Mouse (Mus musculus): Measurements from ENCODE around the gene Chrm1. TPM values are rescaled to one million over a fixed set of nuclear protein-coding genes. Genes with fewer than 3 reads are reported as not detected.

The Chrm1 gene
- total and polyA plus RNA-seq, 3 experiments = under 0.01 to 0.01 TPM; not detected in 1

DNA sequence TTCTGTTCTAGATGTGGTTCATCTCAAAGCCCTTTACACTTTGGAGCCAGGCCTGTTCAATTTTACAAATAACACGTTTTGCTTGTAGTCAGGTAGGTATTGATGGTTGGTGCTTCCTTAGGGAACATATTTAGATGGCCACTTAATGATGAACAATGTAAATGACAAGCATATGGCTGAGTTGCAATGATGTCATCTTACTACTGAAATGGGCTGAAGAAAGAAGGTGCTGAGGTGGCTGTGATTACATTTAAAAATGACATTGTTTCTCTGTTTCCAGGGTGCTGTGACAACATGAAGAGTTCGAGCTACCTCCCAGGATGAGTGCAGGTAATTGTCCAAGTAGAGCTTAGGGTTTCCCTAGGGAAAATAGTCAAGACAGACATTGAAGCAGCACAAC lies 60.8 kb downstream of the Chrm1 start:
- Histone ChIP-seq H3K9ac (ENCODE audit: control insufficient read depth, low read depth, low read length, poor library complexity, severe bottlenecking) (peak overlapping the region; percentile 97), H3K79me2 (ENCODE audit: control insufficient read depth, insufficient read depth, low read length, poor library complexity) (peaks cover 36% of the 10 kb centered on the region), H3K4me1 (ENCODE audit: control insufficient read depth in 1 of 2, insufficient read depth in 2 of 2, low read length in 2 of 2) (peaks cover 0 to 7% of the 10 kb centered on the region in 2 experiments; a peak in 1 of 4 replicates), H3K9me3 (replicated peaks; ENCODE audit: insufficient read depth, low read length) (no peaks in the 10 kb centered on the region), H3K27me3 (ENCODE audit: control insufficient read depth in 1 of 2, insufficient read depth in 2 of 2, low read length in 2 of 2) (no peaks in the 10 kb centered on the region), H3K36me3 (ENCODE audit: control insufficient read depth in 1 of 2, insufficient read depth in 2 of 2, low read length in 2 of 2) (peaks cover 12 to 22% of the 10 kb centered on the region in 2 experiments), H3K4me3 (ENCODE audit: control insufficient read depth in 1 of 2, insufficient read depth in 1 of 2, low read depth in 2 of 2, low read length in 2 of 2) (peak overlapping the region; percentile 59 to 95), H3K27ac (ENCODE audit: control insufficient read depth, low read depth, low read length) (peak overlapping the region; percentile 97)
- TF ChIP-seq SMC3 (IDR thresholded peaks at IDR 0.05; ENCODE audit: low read depth, low read length) (peak; percentile 10; the same call in 1 of the 2 replicates), MXI1 (IDR thresholded peaks at IDR 0.05; ENCODE audit: low read depth, low read length) (peak; percentile 27; the same call in 1 of the 2 replicates), CHD1 (IDR thresholded peaks at IDR 0.05; ENCODE audit: low read depth, low read length) (peak; percentile 1; the same call in 1 of the 2 replicates), POLR2AphosphoS5 (IDR thresholded peaks at IDR 0.05; ENCODE audit: borderline replicate concordance, low read depth, low read length) (peak; percentile 70; the same call in 1 of the 2 replicates), RAD21 (IDR thresholded peaks at IDR 0.05; ENCODE audit: low read depth, low read length) (no peak), NELFE (IDR thresholded peaks at IDR 0.05; ENCODE audit: low read depth, low read length) (0 out of 2 replicates have a peak, but pooled peaks have one; percentile 9), ZMIZ1 (IDR thresholded peaks at IDR 0.05; ENCODE audit: low read depth, low read length) (0 out of 2 replicates have a peak, but pooled peaks have one; percentile 24), POLR2AphosphoS2 (IDR thresholded peaks at IDR 0.05; ENCODE audit: low read length) (peak; percentile 14; the same call in 1 of the 2 replicates), ZNF384 (IDR thresholded peaks at IDR 0.05; ENCODE audit: low read depth, low read length) (no peak), HCFC1 (IDR thresholded peaks at IDR 0.05; ENCODE audit: low read depth, low read length) (0 out of 2 replicates have a peak, but pooled peaks have one; percentile 19)
- DNase-seq (ENCODE audit: low read depth, low spot score) = peak; percentile 57

DNA sequence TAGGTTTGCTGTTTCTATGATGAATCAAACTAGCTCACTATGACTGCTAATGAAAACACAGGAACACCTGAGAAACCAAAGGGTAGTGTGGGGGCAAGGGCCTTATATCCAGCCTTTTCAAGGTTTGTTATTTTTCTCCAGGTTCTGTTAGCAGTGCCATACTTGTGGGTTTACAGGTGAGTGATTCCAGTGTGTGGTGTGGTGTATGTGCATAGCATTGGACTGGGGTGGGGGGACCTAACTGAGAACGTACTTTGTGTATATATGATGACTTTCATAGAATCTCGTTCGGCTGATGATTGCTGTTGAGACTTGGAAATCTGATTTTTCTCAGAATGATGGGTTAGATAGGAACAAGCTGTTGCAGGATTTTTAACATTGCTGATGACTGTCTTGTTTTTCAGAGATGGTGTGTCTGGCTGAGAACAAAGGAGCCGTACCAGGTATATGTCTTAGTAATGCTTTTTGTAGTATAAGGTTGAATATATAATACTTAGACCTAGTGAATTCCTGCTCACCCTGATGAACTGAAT lies 61.6 kb downstream of the Chrm1 start:
- peaks cover 12 to 22% of the 10 kb centered on the region in 2 experiments for H3K36me3 ChIP-seq (ENCODE audit: control insufficient read depth in 1 of 2, insufficient read depth in 2 of 2, low read length in 2 of 2)
- DNase-seq (ENCODE audit: low read depth, low spot score) = no peak
- no peaks in the 10 kb centered on the region for H3K27me3 ChIP-seq (ENCODE audit: control insufficient read depth in 1 of 2, insufficient read depth in 2 of 2, low read length in 2 of 2)
- peaks cover 0 to 7% of the 10 kb centered on the region in 2 experiments; a peak in 1 of 4 replicates for H3K4me1 ChIP-seq (ENCODE audit: control insufficient read depth in 1 of 2, insufficient read depth in 2 of 2, low read length in 2 of 2)
- peak overlapping the region; percentile 97 for H3K9ac ChIP-seq (ENCODE audit: control insufficient read depth, low read depth, low read length, poor library complexity, severe bottlenecking)
- H3K9me3 ChIP-seq (replicated peaks; ENCODE audit: insufficient read depth, low read length) = no peaks in the 10 kb centered on the region
- peaks cover 36% of the 10 kb centered on the region for H3K79me2 ChIP-seq (ENCODE audit: control insufficient read depth, insufficient read depth, low read length, poor library complexity)
- peak overlapping the region; percentile 97 for H3K27ac ChIP-seq (ENCODE audit: control insufficient read depth, low read depth, low read length)
- peak overlapping the region; percentile 59 to 95 for H3K4me3 ChIP-seq (ENCODE audit: control insufficient read depth in 1 of 2, insufficient read depth in 1 of 2, low read depth in 2 of 2, low read length in 2 of 2)
- no peak for TF ChIP-seq HCFC1 (IDR thresholded peaks at IDR 0.05; ENCODE audit: low read depth, low read length)
- TF ChIP-seq POLR2A (IDR thresholded peaks at IDR 0.05; ENCODE audit: control insufficient read depth in 1 of 2, insufficient read depth in 1 of 2, low read depth in 1 of 2, low read length in 2 of 2, poor library complexity in 1 of 2) = peak; percentile 15 to 31; a peak in 1 of 4 replicates
- no peak for TF ChIP-seq ZNF384 (IDR thresholded peaks at IDR 0.05; ENCODE audit: low read depth, low read length)
- no peak for TF ChIP-seq GATA1 (IDR thresholded peaks at IDR 0.05; ENCODE audit: low read depth, low read length)
- TF ChIP-seq MYB (IDR thresholded peaks at IDR 0.05; ENCODE audit: low read depth, low read length) = peak; percentile 41; the same call in 1 of the 2 replicates
- TF ChIP-seq CTCF (IDR thresholded peaks at IDR 0.05 in 2 of 3, conservative IDR thresholded peaks at IDR 0.05 in 1 of 3; ENCODE audit: control insufficient read depth in 1 of 3, insufficient read depth in 1 of 3, low read depth in 2 of 3, low read length in 3 of 3, poor library complexity in 1 of 3, severe bottlenecking in 1 of 3) = no peak
- TF ChIP-seq KAT2A (conservative IDR thresholded peaks at IDR 0.05; ENCODE audit: low read depth, low read length) = no peak; the same call in 1 of the 2 replicates
- no peak for TF ChIP-seq TAL1 (IDR thresholded peaks at IDR 0.05; ENCODE audit: low read length)
- no peak for TF ChIP-seq E2F4 (IDR thresholded peaks at IDR 0.05; ENCODE audit: borderline replicate concordance, low read depth, low read length)
- TF ChIP-seq NRF1 (IDR thresholded peaks at IDR 0.05; ENCODE audit: insufficient read depth, low read depth, low read length, poor library complexity, severe bottlenecking) = no peak
- TF ChIP-seq MAZ (IDR thresholded peaks at IDR 0.05; ENCODE audit: low read depth, low read length) = no peak
- TF ChIP-seq MAX (IDR thresholded peaks at IDR 0.05; ENCODE audit: low read length) = no peak
- TF ChIP-seq POLR2AphosphoS2 (IDR thresholded peaks at IDR 0.05; ENCODE audit: low read length) = peak; percentile 9; the same call in 1 of the 2 replicates
- no peak for TF ChIP-seq USF1 (IDR thresholded peaks at IDR 0.05; ENCODE audit: low read depth, low read length)
- TF ChIP-seq RCOR1 (IDR thresholded peaks at IDR 0.05; ENCODE audit: low read depth, low read length) = peak; percentile 22; the same call in 1 of the 2 replicates
- TF ChIP-seq MYC (IDR thresholded peaks at IDR 0.05; ENCODE audit: low read depth, low read length) = no peak
- 0 out of 4 replicates have a peak, but pooled peaks of 1 of the 2 experiments have one; percentile 14 for TF ChIP-seq EP300 (IDR thresholded peaks at IDR 0.05; ENCODE audit: low read depth in 1 of 2, low read length in 2 of 2)
- TF ChIP-seq MXI1 (IDR thresholded peaks at IDR 0.05; ENCODE audit: low read depth, low read length) = no peak
- no peak for TF ChIP-seq ELF1 (IDR thresholded peaks at IDR 0.05; ENCODE audit: low read depth, low read length)
- no peak for TF ChIP-seq JUND (IDR thresholded peaks at IDR 0.05; ENCODE audit: low read depth, low read length)
- no peak for TF ChIP-seq CHD2 (IDR thresholded peaks at IDR 0.05; ENCODE audit: low read length)
- TF ChIP-seq SMC3 (IDR thresholded peaks at IDR 0.05; ENCODE audit: low read depth, low read length) = peak; percentile 10
- TF ChIP-seq ZC3H11A (IDR thresholded peaks at IDR 0.05; ENCODE audit: low read depth, low read length) = no peak
- TF ChIP-seq ETS1 (IDR thresholded peaks at IDR 0.05; ENCODE audit: low read depth, low read length) = no peak
- no peak for TF ChIP-seq NELFE (IDR thresholded peaks at IDR 0.05; ENCODE audit: low read depth, low read length)
- TF ChIP-seq ZMIZ1 (IDR thresholded peaks at IDR 0.05; ENCODE audit: low read depth, low read length) = peak; percentile 57; the same call in 1 of the 2 replicates
- TF ChIP-seq CHD1 (IDR thresholded peaks at IDR 0.05; ENCODE audit: low read depth, low read length) = peak; percentile 95; the same call in 1 of the 2 replicates

All from MEL (cell line).